Mouse (Mus musculus) CD4-positive helper T cell, adult 2 months (primary cell): ENCODE measurements at regions not wholly inside any gene's neighbourhood (a gene's known extent, or its start where the extent isn't known, plus 50 kb on each side); places are given as distances from the start of the nearest gene placed in this dataset.
A peak's percentile ranks its signal among the peaks of the same experiment; 100 is the strongest.

Experiments
- DNase-seq: peaks from one replicate; pipeline ENCODE4 v3.0.0-alpha.2; 2012; ENCODE audit warnings: low read depth, missing footprints, low spot score

DNA sequence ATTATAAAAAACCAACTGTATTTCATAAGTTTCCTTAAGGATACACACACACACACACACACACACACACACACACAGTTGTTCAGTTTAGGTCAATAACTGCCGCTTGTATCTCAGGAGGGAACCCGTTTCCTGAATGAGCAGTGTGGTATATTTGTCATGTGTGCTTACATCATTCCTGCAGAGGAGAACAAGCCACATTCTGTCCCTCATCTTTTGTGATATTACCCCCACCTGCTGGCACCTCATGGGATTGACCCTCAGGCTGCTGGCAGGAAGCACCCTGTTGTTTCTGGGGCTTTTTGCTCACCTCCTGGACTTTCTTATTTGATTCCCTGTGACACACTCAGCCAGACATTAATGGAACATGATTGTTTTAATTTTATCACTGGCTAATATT, 66.4 kb upstream of the Htr1a start:
- peak; percentile 16 for DNase-seq

DNA sequence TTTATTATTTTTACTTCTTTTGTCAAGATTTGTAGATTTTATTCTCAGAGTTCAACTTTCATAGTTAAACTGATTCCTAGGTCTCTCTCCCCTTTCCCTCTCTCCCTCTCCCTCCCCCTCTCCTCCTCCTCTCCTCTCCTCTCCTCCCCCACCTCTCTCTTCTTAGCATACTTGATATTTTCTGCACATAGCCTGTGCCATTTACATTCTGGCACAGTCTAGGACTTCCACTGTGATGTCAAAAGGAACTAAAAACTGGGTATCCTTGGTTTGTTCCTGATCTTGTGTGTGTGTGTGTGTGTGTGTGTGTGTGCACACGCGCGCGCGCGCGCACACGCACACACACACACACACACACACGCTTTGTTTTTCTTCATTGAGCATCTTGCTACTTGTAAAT, 64.9 kb upstream of the Htr1a start:
- DNase-seq = no peak

DNA sequence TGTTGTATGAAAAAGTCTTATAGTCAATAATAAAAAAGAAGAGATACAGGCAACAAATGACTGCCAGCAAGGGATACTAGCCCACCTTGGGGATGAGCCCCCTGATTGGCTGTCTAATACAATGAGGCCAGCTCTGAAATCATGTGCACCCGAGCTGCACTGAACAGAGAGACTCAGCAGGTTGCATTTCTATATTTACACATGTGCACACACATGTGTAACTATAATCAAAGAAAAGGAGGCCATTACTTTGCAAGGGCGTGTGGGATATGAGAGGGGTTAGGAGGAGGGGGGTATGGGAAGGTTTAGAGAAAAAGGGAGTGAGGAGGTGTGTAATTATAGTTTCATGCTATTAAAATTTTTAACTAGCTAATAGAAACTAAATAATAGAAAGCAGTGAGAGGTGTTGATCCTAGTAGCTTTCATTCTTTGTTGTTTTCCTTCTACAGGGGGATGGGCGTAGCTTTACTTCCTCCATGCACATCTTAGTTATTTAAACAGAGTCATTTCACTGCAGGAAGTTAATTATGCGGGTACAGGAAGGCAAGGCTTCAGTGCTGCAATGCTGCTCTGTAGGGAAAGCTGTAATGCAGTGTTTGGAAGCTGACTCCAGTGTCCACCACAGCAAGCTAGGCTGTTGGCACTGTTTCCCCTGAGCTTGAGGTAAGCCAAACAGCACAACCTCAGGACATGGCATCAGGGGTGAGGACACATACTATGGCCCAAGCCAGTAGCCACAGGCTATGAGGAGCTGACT, 56.2 kb upstream of the Htr1a start:
- no peak for DNase-seq
